Comparison of ENCODE assay signal across 22 mouse cellular contexts in genomic region chr4:155505067-155505466, GRCm38 (mm10). TPM values are rescaled to one million over a fixed set of nuclear protein-coding genes. Genes with fewer than 3 reads are reported as not detected.
DNase-seq lines count a peak whose midpoint lies in the region; ATAC-seq and TF ChIP-seq lines count a peak whose summit lies in the region.
"Had no signal": no experiment of that assay in that cellular context is flagged by ENCODE, and none has a peak within 500 bp of the region (broad histone marks: within the 10 kb centered on the region; RNA-seq: fewer than 3 reads in every experiment).

No protein-coding gene starts in this region.

- H3K27me3 ChIP-seq in heart, adult 2 months (ENCODE audit: control insufficient read depth, insufficient read depth, low read length), result no peaks in the 10 kb centered on the region
- H3K27me3 ChIP-seq in liver, embryonic 11.5 days (replicated peaks; ENCODE audit: control insufficient read depth, insufficient read depth, low read length), result no peaks in the 10 kb centered on the region
- H3K27me3 ChIP-seq in splenic B cell, adult 2 months (ENCODE audit: control insufficient read depth, insufficient read depth, low read length, poor library complexity, severe bottlenecking), result no peaks in the 10 kb centered on the region
- no peaks in the 10 kb centered on the region for H3K27me3 ChIP-seq in forebrain, embryonic 15.5 days
- H3K27me3 ChIP-seq: forebrain, embryonic 13.5 days; hindbrain, embryonic 15.5 days; limb, embryonic 12.5 days; neural tube, embryonic 13.5 days had no signal

- H3K9me3 ChIP-seq in liver, embryonic 11.5 days (ENCODE audit: control insufficient read depth, low read length), result no peaks in the 10 kb centered on the region
- no peaks in the 10 kb centered on the region for H3K9me3 ChIP-seq in forebrain, embryonic 15.5 days
- H3K9me3 ChIP-seq: forebrain, embryonic 13.5 days; hindbrain, embryonic 15.5 days; limb, embryonic 12.5 days; neural tube, embryonic 13.5 days had no signal

- WGBS in heart, adult 2 months, result 27% methylated on average over 8 of the region's 8 CpGs
- WGBS in liver, embryonic 11.5 days, result 48% methylated on average over 8 of the region's 8 CpGs
- 55% methylated on average over 8 of the region's 8 CpGs for WGBS in forebrain, embryonic 15.5 days

- no peak overlapping the region for H3K9ac ChIP-seq in heart, adult 2 months (ENCODE audit: low read depth, low read length)
- no peak overlapping the region for H3K9ac ChIP-seq in liver, embryonic 11.5 days (ENCODE audit: low read depth, low read length)
- H3K9ac ChIP-seq in forebrain, embryonic 15.5 days (replicated peaks), result no peak overlapping the region
- H3K9ac ChIP-seq: forebrain, embryonic 13.5 days; hindbrain, embryonic 15.5 days; limb, embryonic 12.5 days; neural tube, embryonic 13.5 days had no signal

- no peak overlapping the region for H3K27ac ChIP-seq in heart, adult 2 months
- H3K27ac ChIP-seq in liver, embryonic 11.5 days (ENCODE audit: low read depth, low read length), result no peak overlapping the region
- no peak overlapping the region for H3K27ac ChIP-seq in forebrain, embryonic 15.5 days (replicated peaks)
- H3K27ac ChIP-seq: forebrain, embryonic 13.5 days; hindbrain, embryonic 15.5 days; limb, embryonic 12.5 days; macrophage; neural tube, embryonic 13.5 days had no signal

- H3K79me2 ChIP-seq in heart, adult 2 months (replicated peaks; ENCODE audit: control insufficient read depth, insufficient read depth, low read length), result peaks cover 24% of the 10 kb centered on the region

- H3K36me3 ChIP-seq in heart, adult 2 months (ENCODE audit: control insufficient read depth, insufficient read depth, low read length), result peaks cover 24% of the 10 kb centered on the region
- no peaks in the 10 kb centered on the region for H3K36me3 ChIP-seq in liver, embryonic 11.5 days (ENCODE audit: control insufficient read depth, insufficient read depth, low read length)
- H3K36me3 ChIP-seq in splenic B cell, adult 2 months (ENCODE audit: control insufficient read depth, insufficient read depth, low read length, poor library complexity, severe bottlenecking), result no peaks in the 10 kb centered on the region
- H3K36me3 ChIP-seq in forebrain, embryonic 15.5 days, result no peaks in the 10 kb centered on the region
- H3K36me3 ChIP-seq: hindbrain, embryonic 15.5 days had no signal

- H3K4me2 ChIP-seq in liver, embryonic 11.5 days, result peak overlapping the region; percentile 22
- H3K4me2 ChIP-seq in forebrain, embryonic 15.5 days (replicated peaks), result no peak overlapping the region
- H3K4me2 ChIP-seq: forebrain, embryonic 13.5 days; hindbrain, embryonic 15.5 days; limb, embryonic 12.5 days; neural tube, embryonic 13.5 days had no signal

- no peak for TF ChIP-seq CTCF in heart, adult 2 months (IDR thresholded peaks at IDR 0.05)

- H3K4me1 ChIP-seq in heart, adult 2 months (ENCODE audit: control insufficient read depth, insufficient read depth, low read length), result peaks cover 23% of the 10 kb centered on the region
- peaks cover 31% of the 10 kb centered on the region for H3K4me1 ChIP-seq in liver, embryonic 11.5 days (replicated peaks; ENCODE audit: control insufficient read depth, insufficient read depth, low read length)
- H3K4me1 ChIP-seq in forebrain, embryonic 15.5 days, result peaks cover 19% of the 10 kb centered on the region

- ATAC-seq in liver, embryonic 11.5 days (replicated peaks; ENCODE audit: low FRiP score), result no peak
- ATAC-seq in hematopoietic stem cell, adult 5-6 weeks (replicated peaks in 1 of 2; ENCODE audit: insufficient read depth in 1 of 2, low FRiP score in 2 of 2, low TSS enrichment in 1 of 2, low read depth in 1 of 2, poor library complexity in 2 of 2, severe bottlenecking in 2 of 2), result peak; percentile 71 to 78
- no peak for ATAC-seq in inflammation-experienced regulatory T-cells, adult 6 months
- no peak for ATAC-seq in forebrain, embryonic 15.5 days (replicated peaks)
- ATAC-seq: forebrain, embryonic 13.5 days had no signal

- DNase-seq in heart, adult 11 months, result peak; percentile 75
- no peak for DNase-seq in heart, adult 2 months
- no peak for DNase-seq in liver, embryonic 11.5 days (ENCODE audit: low spot score)
- no peak for DNase-seq in liver
- DNase-seq in splenic B cell, adult 2 months (ENCODE audit: low read depth, low spot score), result peak; percentile 24
- DNase-seq: adrenal gland, adult 2 months; B cell, adult 2 months; cerebellum, adult 9-10 months; embryo, embryonic 11 days; kidney, adult 9 months; lung, adult 2 months; retina, postnatal 1 day; thymus, postnatal 14 days had no signal

- TF ChIP-seq EP300 in heart, adult 2 months (IDR thresholded peaks at IDR 0.05; ENCODE audit: insufficient read depth, low read depth, low read length), result no peak

- H3K4me3 ChIP-seq in heart, adult 2 months, result no peak overlapping the region
- H3K4me3 ChIP-seq in liver, embryonic 11.5 days (ENCODE audit: low read depth, low read length), result no peak overlapping the region
- no peak overlapping the region for H3K4me3 ChIP-seq in forebrain, embryonic 15.5 days
- H3K4me3 ChIP-seq: forebrain, embryonic 13.5 days; hindbrain, embryonic 15.5 days; limb, embryonic 12.5 days; neural tube, embryonic 13.5 days had no signal

- intact Hi-C loops in heart, adult 2 months (cut with DNase I), result no loop called here

- TF ChIP-seq POLR2A in heart, adult 2 months (IDR thresholded peaks at IDR 0.05; ENCODE audit: insufficient read depth, low read depth, low read length), result no peak

RNA-seq across cellular contexts. Expression of gene Gnb1, which starts 13.9 kb away (rescaled TPM):
- 100 to 1,000 TPM; 147 to 151 TPM for total RNA-seq in heart, adult 2 months (2021)
- 257 and 332 TPM in 2 replicates for polyA plus RNA-seq in heart, adult 2 months (2012; rRNA removed)
- 273 and 277 TPM in 2 replicates for polyA plus RNA-seq in liver, embryonic 11.5 days (2014; fragmentation: Nextera tagmentation; extraction: Ambion mirVana)
- total RNA-seq in hematopoietic stem cell, adult 5-6 weeks (2017), result 139 and 236 TPM in 2 replicates
- polyA plus RNA-seq in inflammation-experienced regulatory T-cells, adult 6 months (2017; shearing (Covaris generic)), result 100 to 1,000 TPM in 1 of 3 experiments, 10 to 100 TPM in 2; 86.6 to 332 (median 86.7) TPM
- polyA plus RNA-seq in forebrain, embryonic 15.5 days (2015; fragmentation: Nextera tagmentation; extraction: Ambion mirVana), result 1,112 and 1,114 TPM in 2 replicates

RNA-seq across cellular contexts. Expression of gene Tmem52, which starts 36.2 kb away (rescaled TPM):
- total RNA-seq in heart, adult 2 months (2021), result 10 to 100 TPM in 1 of 2 experiments, 1 to 10 TPM in 1; 7.0 to 11.2 TPM
- polyA plus RNA-seq in heart, adult 2 months (2012; rRNA removed), result 2.1 and 4.8 TPM in 2 replicates
- not detected in 2 replicates for polyA plus RNA-seq in liver, embryonic 11.5 days (2014; fragmentation: Nextera tagmentation; extraction: Ambion mirVana)
- total RNA-seq in hematopoietic stem cell, adult 5-6 weeks (2017), result not detected in 2 replicates
- not detected for polyA plus RNA-seq in inflammation-experienced regulatory T-cells, adult 6 months (2017; shearing (Covaris generic))
- polyA plus RNA-seq in forebrain, embryonic 15.5 days (2015; fragmentation: Nextera tagmentation; extraction: Ambion mirVana), result 0.19 TPM in 1 of 2 replicates, not detected in the other
- polyA plus RNA-seq: heart, embryonic 14.5 days; limb, embryonic 12.5 days; macrophage; neural tube, embryonic 13.5 days had no signal

RNA-seq across cellular contexts. Expression of gene Nadk, which starts 57.1 kb away (rescaled TPM):
- total RNA-seq in heart, adult 2 months (2021), result 10 to 100 TPM; 28.4 to 33.2 TPM
- 42.0 and 49.5 TPM in 2 replicates for polyA plus RNA-seq in heart, adult 2 months (2012; rRNA removed)
- polyA plus RNA-seq in liver, embryonic 11.5 days (2014; fragmentation: Nextera tagmentation; extraction: Ambion mirVana), result 117 and 128 TPM in 2 replicates
- total RNA-seq in hematopoietic stem cell, adult 5-6 weeks (2017), result 37.9 and 72.3 TPM in 2 replicates
- polyA plus RNA-seq in inflammation-experienced regulatory T-cells, adult 6 months (2017; shearing (Covaris generic)), result 10 to 100 TPM; 50.9 to 55.9 (median 53.2) TPM
- polyA plus RNA-seq in forebrain, embryonic 15.5 days (2015; fragmentation: Nextera tagmentation; extraction: Ambion mirVana), result 109 and 110 TPM in 2 replicates

Comparison
In these comparisons a context has a peak if more than half of its experiments do, and no peak if none do; other contexts are left out.
1. DNase-seq: peak in heart, adult 11 months (single experiment) and splenic B cell, adult 2 months (single experiment); none in heart, adult 2 months (0 of 2), liver, embryonic 11.5 days (single experiment) and liver (single experiment).
2. ATAC-seq: peak in hematopoietic stem cell, adult 5-6 weeks (2 of 2); none in liver, embryonic 11.5 days (single experiment), inflammation-experienced regulatory T-cells, adult 6 months (single experiment) and forebrain, embryonic 15.5 days (single experiment).